Mouse (Mus musculus) embryo, embryonic 11 days (tissue): Measurements from ENCODE around the gene Ptprcap.
A peak's percentile ranks its signal among the peaks of the same experiment; 100 is the strongest.
"Not testable (repeated sequence)": the region's sequence is repeated elsewhere in the genome, so short reads cannot be mapped to it uniquely, and the experiment has no call there.

Experiments
- DNase-seq: peaks from one replicate; pipeline ENCODE4 v3.0.0-alpha.2; 2015

Ptprcap gene

GRCm38 (mm10) chr19:4125741-4126696 is 27.4 kb upstream of the Ptprcap start, which contains the start of gene Aip:
Aip (minus strand) TSS chr19:4125858.
- peak; percentile 99 for DNase-seq

GRCm38 (mm10) chr19:4126759-4127495 is 26.5 kb upstream of the Ptprcap start:
- DNase-seq: no peak

- no peak for DNase-seq
Observed at GRCm38 (mm10) chr19:4129462-4129861, 23.9 kb upstream of the Ptprcap start.

- DNase-seq: no peak
Observed at GRCm38 (mm10) chr19:4130106-4130505, 23.3 kb upstream of the Ptprcap start.

GRCm38 (mm10) chr19:4131075-4131474 is 22.3 kb upstream of the Ptprcap start:
- no peak for DNase-seq

- no peak for DNase-seq
Observed at GRCm38 (mm10) chr19:4131768-4132167, 21.6 kb upstream of the Ptprcap start.

GRCm38 (mm10) chr19:4134354-4134753 is 19.1 kb upstream of the Ptprcap start:
- DNase-seq: no peak

- not testable (repeated sequence) for DNase-seq
Observed at GRCm38 (mm10) chr19:4135229-4135962, 18.0 kb upstream of the Ptprcap start.

GRCm38 (mm10) chr19:4135963-4136345 is 17.4 kb upstream of the Ptprcap start:
- not testable (repeated sequence) for DNase-seq

- no peak for DNase-seq
Observed at GRCm38 (mm10) chr19:4136463-4136862, 16.9 kb upstream of the Ptprcap start.

- no peak for DNase-seq
Observed at GRCm38 (mm10) chr19:4137913-4138312, 15.5 kb upstream of the Ptprcap start.

GRCm38 (mm10) chr19:4139446-4139845 is 14.0 kb upstream of the Ptprcap start, which contains the start of gene Gpr152:
Gpr152 (plus strand) TSS chr19:4139787.
- no peak for DNase-seq

GRCm38 (mm10) chr19:4140147-4140546 is 13.3 kb upstream of the Ptprcap start:
- no peak for DNase-seq

- DNase-seq: no peak
Observed at GRCm38 (mm10) chr19:4142416-4143173, 10.8 kb upstream of the Ptprcap start.

- no peak for DNase-seq
Observed at GRCm38 (mm10) chr19:4143759-4144268, 9.6 kb upstream of the Ptprcap start, which contains the start of gene Cabp4. Cabp4 (minus strand) TSS chr19:4144033.

- DNase-seq: no peak
Observed at GRCm38 (mm10) chr19:4144550-4145498, 8.6 kb upstream of the Ptprcap start.

GRCm38 (mm10) chr19:4145936-4146335 is 7.5 kb upstream of the Ptprcap start:
- no peak for DNase-seq

GRCm38 (mm10) chr19:4146366-4147021 is 6.9 kb upstream of the Ptprcap start:
- no peak for DNase-seq

- no peak for DNase-seq
Observed at GRCm38 (mm10) chr19:4147022-4147405, 6.4 kb upstream of the Ptprcap start.
